Mouse (Mus musculus) liver, adult 2 months (tissue): ENCODE results near the gene Pi4k2b.

Experiments used
- CTCF ChIP-seq: fragments of 200-500 bp; IDR thresholded peaks from 2 replicates; pipeline ENCODE4 v1.5.1; 2011; ENCODE audit warnings: low read depth, low read length, control low read depth
- POLR2A ChIP-seq: fragments of 200-500 bp; IDR thresholded peaks from 2 replicates; pipeline ENCODE4 v1.6.1; 2011; ENCODE audit warnings: low read length, control low read depth; ENCODE audit not compliant: insufficient read depth; ENCODE audit errors: extremely low read depth

DNA sequence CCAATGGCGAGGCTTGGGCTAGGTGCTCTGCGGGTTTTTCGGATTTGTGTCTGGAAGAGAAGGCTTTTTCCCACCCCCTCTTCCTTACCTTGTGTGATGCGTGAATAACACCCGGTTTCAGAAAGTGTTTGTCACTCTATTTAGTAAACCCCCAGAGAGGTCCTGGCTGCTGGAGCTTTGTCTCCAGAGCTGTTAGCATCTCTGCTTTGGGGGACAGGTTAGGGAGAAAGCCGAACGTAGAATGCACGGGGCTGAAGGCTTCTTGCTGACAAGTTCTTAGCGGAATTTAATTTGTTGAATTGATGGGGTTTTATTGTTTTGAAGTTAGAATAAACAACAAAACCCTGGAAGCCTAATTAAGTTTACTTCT, 41.9 kb downstream of the Pi4k2b start:
- TF ChIP-seq CTCF = no peak
- TF ChIP-seq POLR2A = no peak
